Mouse (Mus musculus) adrenal gland, adult 8-10 months (tissue): ENCODE measurements around the gene Trmt2a. TPM values are rescaled to one million over a fixed set of nuclear protein-coding genes. Genes with fewer than 3 reads are reported as not detected.
"Not testable (repeated sequence)": the region's sequence is repeated elsewhere in the genome, so short reads cannot be mapped to it uniquely, and the experiment has no call there.

Experiments
- DNase-seq: peaks from one replicate; pipeline ENCODE4 v3.0.0; 2022
- microRNA-seq, 2 experiments: library from miRNA; unstranded; fragments of <30 nt; microRNA quantifications; one replicate each; pipeline ENCODE4 v1.2.0; 2022
- total RNA-seq, 4 experiments: library from RNA; stranded (reverse); gene quantifications; 2 replicates each; pipeline ENCODE4 v1.2.4; 2022

Trmt2a gene
- total RNA-seq, 4 experiments from 2014 or later = 49.8 to 66.4 (median 59.1) TPM

DNA sequence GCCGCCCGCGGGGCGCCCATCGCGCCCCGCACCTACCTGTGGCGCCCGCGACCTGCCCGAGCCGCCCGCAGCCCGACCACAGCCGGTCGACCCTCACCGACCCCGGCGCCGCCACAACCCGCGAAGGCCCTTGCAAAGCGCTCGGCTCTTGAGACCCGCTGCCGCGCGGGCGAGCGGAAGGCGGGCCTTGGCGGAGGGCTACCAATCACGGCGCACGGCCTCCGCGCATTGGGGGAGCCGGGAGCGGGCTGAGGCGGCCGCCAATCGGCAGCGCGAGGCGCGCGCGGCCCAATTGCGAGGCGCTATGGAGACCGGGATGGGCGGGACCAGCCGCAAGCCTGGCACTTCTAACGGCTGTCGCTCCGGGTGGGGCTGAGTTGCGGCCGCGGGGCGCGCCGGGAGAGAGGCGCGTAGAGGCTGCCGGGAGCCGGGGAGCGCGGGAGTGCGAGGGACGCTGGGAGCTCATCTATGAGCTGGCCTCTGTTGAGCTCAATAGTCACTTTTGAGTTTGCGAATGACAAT lies 40.6 kb downstream of the Trmt2a start, which contains the start of gene Dgcr8:
Dgcr8 (minus strand) TSS at position 180 of the 522 bp plus-strand sequence.
- DNase-seq = peak; percentile 97

DNA sequence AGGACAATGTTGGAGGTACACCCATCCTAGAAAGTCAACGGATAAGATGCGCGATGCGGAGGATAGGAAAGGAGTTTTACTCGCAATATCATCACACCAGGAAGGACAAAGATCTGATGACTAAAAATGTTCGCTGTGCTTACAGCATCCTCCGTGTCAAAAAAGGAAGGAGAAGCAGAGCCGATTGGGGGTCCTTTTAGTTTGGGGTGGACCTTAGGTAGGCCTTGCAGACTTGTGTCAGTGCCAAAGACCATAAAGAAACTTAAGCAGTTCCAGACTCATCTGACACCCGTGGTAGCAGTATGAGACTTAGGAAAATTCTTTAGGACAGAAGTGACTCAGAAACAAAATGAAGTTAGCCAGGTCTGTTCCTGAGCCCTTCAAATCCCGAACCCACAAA lies 41.1 kb downstream of the Trmt2a start:
- DNase-seq = not testable (repeated sequence)

Small RNA genes within 50 kb of the gene (microRNA-seq; reads per million reads assigned to microRNA genes)
- 0 to 0.35 reads per million in 2 experiments for gene Gm24572
- 58.9 to 112 reads per million in 2 experiments for gene Mir1306

Other genes starting within 250 kb of the Trmt2a start
- gene Dgcr6, start 195.8 kb upstream of the Trmt2a start, total RNA-seq = 10 to 100 TPM; 63.2 to 80.9 (median 74.1) TPM
- 10 to 100 TPM; 24.3 to 64.6 (median 44.3) TPM for gene Prodh, start 158.5 kb upstream of the Trmt2a start, total RNA-seq
- gene Rtn4r, start 121.0 kb upstream of the Trmt2a start, total RNA-seq = under 1 TPM in 3 of 4 experiments, not detected in 1; 0.14 to 0.30 (median 0.23) TPM
- not detected for gene Ccdc188, start 30.8 kb upstream of the Trmt2a start, total RNA-seq
- 10 to 100 TPM; 20.5 to 33.0 (median 27.2) TPM for gene Zdhhc8, start 13.5 kb upstream of the Trmt2a start, total RNA-seq
- gene Ranbp1, start 53 bp downstream of the Trmt2a start, total RNA-seq = 100 to 1,000 TPM in 3 of 4 experiments, 10 to 100 TPM in 1; 98.7 to 146 (median 114) TPM
- gene Gm49776, start 9.6 kb downstream of the Trmt2a start, total RNA-seq = not detected
- 10 to 100 TPM; 24.4 to 48.7 (median 32.9) TPM for gene Dgcr8, start 40.6 kb downstream of the Trmt2a start, total RNA-seq
- 10 to 100 TPM; 45.4 to 68.0 (median 52.7) TPM for gene Tango2, start 99.4 kb downstream of the Trmt2a start, total RNA-seq
- gene Arvcf, start 99.5 kb downstream of the Trmt2a start, total RNA-seq = 10 to 100 TPM; 25.5 to 67.0 (median 52.7) TPM
- gene Txnrd2, start 177.7 kb downstream of the Trmt2a start, total RNA-seq = 100 to 1,000 TPM in 2 of 4 experiments, 10 to 100 TPM in 2; 79.2 to 123 (median 103) TPM
- 100 to 1,000 TPM; 147 to 201 (median 185) TPM for gene Comt, start 178.2 kb downstream of the Trmt2a start, total RNA-seq